Mouse (Mus musculus) myocyte (in vitro differentiated cells): ENCODE data around the gene Me3. TPM values are rescaled to one million over a fixed set of nuclear protein-coding genes. Genes with fewer than 3 reads are reported as not detected.
"Not testable (repeated sequence)": the region's sequence is repeated elsewhere in the genome, so short reads cannot be mapped to it uniquely, and the experiment has no call there.

ENCODE experiments used
- H3K27me3 ChIP-seq: one replicate; pipeline ENCODE4 v1.6.1; 2011; ENCODE audit not compliant: control insufficient read depth, insufficient read depth, insufficient read length
- H3K36me3 ChIP-seq: one replicate; pipeline ENCODE4 v1.6.1; 2011; ENCODE audit not compliant: control insufficient read depth, insufficient read depth
- H3K4me2 ChIP-seq: one replicate; pipeline ENCODE4 v1.6.1; 2011; ENCODE audit warnings: low read depth, control low read depth
- H3K4me3 ChIP-seq: one replicate; pipeline ENCODE4 v1.5.1; 2011; ENCODE audit warnings: mild to moderate bottlenecking, control low read depth, moderate library complexity
- H3K79me2 ChIP-seq: one replicate; pipeline ENCODE4 v1.6.1; 2011; ENCODE audit not compliant: control insufficient read depth, insufficient read depth
- H3ac ChIP-seq: one replicate; pipeline ENCODE4 v1.6.1; 2011; ENCODE audit not compliant: control insufficient read depth, insufficient read length
- CEBPB ChIP-seq: IDR thresholded peaks from 2 replicates; pipeline ENCODE4 v1.6.1; 2011; ENCODE audit warnings: mild to moderate bottlenecking, moderate library complexity; ENCODE audit not compliant: poor library complexity, insufficient read depth, severe bottlenecking
- E2F4 ChIP-seq: IDR thresholded peaks from one replicate; pipeline ENCODE4 v1.6.1; 2011; ENCODE audit warnings: mild to moderate bottlenecking, control low read depth, moderate library complexity; ENCODE audit not compliant: insufficient read depth
- MAX ChIP-seq: IDR thresholded peaks from one replicate; pipeline ENCODE4 v1.6.1; 2011; ENCODE audit warnings: low read depth, mild to moderate bottlenecking, control low read depth
- MYOD1 ChIP-seq, 3 experiments: IDR thresholded peaks; one replicate each; pipeline ENCODE4 v1.6.1; 2011; ENCODE audit warnings: control low read depth in 2 of 3, low read depth in 2 of 3, mild to moderate bottlenecking in 2 of 3, moderate library complexity in 1 of 3; ENCODE audit not compliant: insufficient read length in 2 of 3, control insufficient read depth in 1 of 3
- MYOG ChIP-seq, 3 experiments: IDR thresholded peaks; one replicate each; pipeline ENCODE4 v1.6.1; 2011; ENCODE audit warnings: control low read depth in 2 of 3, low read depth in 2 of 3, mild to moderate bottlenecking in 2 of 3; ENCODE audit not compliant: insufficient read length in 2 of 3, control insufficient read depth in 1 of 3, insufficient read depth in 1 of 3
- POLR2A ChIP-seq: IDR thresholded peaks from one replicate; pipeline ENCODE4 v1.6.1; 2011; ENCODE audit warnings: low read depth, mild to moderate bottlenecking, control low read depth, moderate library complexity; ENCODE audit not compliant: insufficient read length
- POLR2AphosphoS2 ChIP-seq: IDR thresholded peaks from one replicate; pipeline ENCODE4 v1.6.1; 2011; ENCODE audit warnings: low read depth, control low read depth; ENCODE audit not compliant: insufficient read length
- REST ChIP-seq: IDR thresholded peaks from one replicate; pipeline ENCODE4 v1.6.1; 2011; ENCODE audit warnings: mild to moderate bottlenecking, control low read depth, moderate library complexity; ENCODE audit not compliant: insufficient read depth, insufficient read length
- SRF ChIP-seq: IDR thresholded peaks from one replicate; pipeline ENCODE4 v1.6.1; 2011; ENCODE audit warnings: low read depth; ENCODE audit not compliant: control insufficient read depth, insufficient read length
- TCF12 ChIP-seq: IDR thresholded peaks from one replicate; pipeline ENCODE4 v1.6.1; 2011; ENCODE audit warnings: mild to moderate bottlenecking, control low read depth; ENCODE audit not compliant: poor library complexity, insufficient read depth, severe bottlenecking
- TCF3 ChIP-seq: IDR thresholded peaks from one replicate; pipeline ENCODE4 v1.6.1; 2011; ENCODE audit warnings: low read depth, control low read depth; ENCODE audit not compliant: insufficient read length
- USF1 ChIP-seq: IDR thresholded peaks from one replicate; pipeline ENCODE4 v1.6.1; 2011; ENCODE audit warnings: low read depth, mild to moderate bottlenecking, control low read depth, moderate library complexity
- polyA plus RNA-seq: library from polyadenylated mRNA; unstranded; fragments of >200 nt; fragmentation: generic; extraction: Trizol; gene quantifications from one replicate; pipeline ENCODE4 v1.2.1, GENCODE M21; 2012; ENCODE audit warnings: missing spikeins

The Me3 gene
- polyA plus RNA-seq, 1 experiment: 7.8 TPM

- no peaks in the 10 kb centered on the region for H3K27me3 ChIP-seq
- no peaks in the 10 kb centered on the region for H3K79me2 ChIP-seq
- no peak overlapping the region for H3K4me3 ChIP-seq
- no peak overlapping the region for H3K4me2 ChIP-seq
- TF ChIP-seq TCF3 (no peak), TCF12 (no peak), CEBPB (no peak), REST (no peak), USF1 (no peak), E2F4 (no peak), POLR2A (no peak), POLR2AphosphoS2 (no peak), MYOD1 (IDR thresholded peaks at IDR 0.05; ENCODE audit: control insufficient read depth in 1 of 3, insufficient read length in 2 of 3, low read depth in 2 of 3) (no peak), MAX (no peak), MYOG (IDR thresholded peaks at IDR 0.05; ENCODE audit: control insufficient read depth in 1 of 3, insufficient read depth in 1 of 3, insufficient read length in 2 of 3, low read depth in 2 of 3) (no peak), SRF (no peak)
- no peaks in the 10 kb centered on the region for H3K36me3 ChIP-seq
- H3ac ChIP-seq: no peak overlapping the region
These were observed 88.1 kb downstream of the Me3 start for GRCm38 (mm10) chr7:89720256-89720655.

- Histone ChIP-seq H3K36me3 (no peaks in the 10 kb centered on the region), H3K4me2 (no peak overlapping the region), H3K4me3 (no peak overlapping the region), H3ac (no peak overlapping the region), H3K79me2 (no peaks in the 10 kb centered on the region), H3K27me3 (no peaks in the 10 kb centered on the region)
- TF ChIP-seq E2F4: no peak
These were observed 94.5 kb downstream of the Me3 start for GRCm38 (mm10) chr7:89726712-89727111.

GRCm38 (mm10) chr7:89727615-89728014 is 95.4 kb downstream of the Me3 start:
- TF ChIP-seq TCF3 (no peak), MYOD1 (IDR thresholded peaks at IDR 0.05; ENCODE audit: control insufficient read depth in 1 of 3, insufficient read length in 2 of 3, low read depth in 2 of 3) (no peak), MAX (no peak), E2F4 (no peak), POLR2A (no peak), USF1 (no peak), MYOG (IDR thresholded peaks at IDR 0.05; ENCODE audit: control insufficient read depth in 1 of 3, insufficient read depth in 1 of 3, insufficient read length in 2 of 3, low read depth in 2 of 3) (no peak), POLR2AphosphoS2 (no peak), TCF12 (no peak), SRF (no peak), REST (no peak), CEBPB (no peak)
- Histone ChIP-seq H3K4me2 (no peak overlapping the region), H3K27me3 (no peaks in the 10 kb centered on the region), H3K4me3 (no peak overlapping the region), H3K36me3 (no peaks in the 10 kb centered on the region), H3ac (no peak overlapping the region), H3K79me2 (no peaks in the 10 kb centered on the region)

- Histone ChIP-seq H3ac (no peak overlapping the region), H3K4me3 (no peak overlapping the region), H3K79me2 (no peaks in the 10 kb centered on the region), H3K27me3 (no peaks in the 10 kb centered on the region), H3K36me3 (no peaks in the 10 kb centered on the region), H3K4me2 (no peak overlapping the region)
- TF ChIP-seq E2F4 (no peak), REST (no peak), SRF (no peak), MAX (no peak), USF1 (no peak), CEBPB (no peak), TCF3 (no peak)
These were observed 96.2 kb downstream of the Me3 start for GRCm38 (mm10) chr7:89728393-89728792.

- Histone ChIP-seq H3K27me3 (no peaks in the 10 kb centered on the region), H3K4me3 (no peak overlapping the region), H3K36me3 (no peaks in the 10 kb centered on the region), H3ac (no peak overlapping the region), H3K4me2 (no peak overlapping the region), H3K79me2 (no peaks in the 10 kb centered on the region)
- TF ChIP-seq E2F4 (no peak), TCF3 (no peak), MYOG (IDR thresholded peaks at IDR 0.05; ENCODE audit: control insufficient read depth in 1 of 3, insufficient read depth in 1 of 3, insufficient read length in 2 of 3, low read depth in 2 of 3) (no peak), USF1 (no peak), SRF (no peak), MYOD1 (IDR thresholded peaks at IDR 0.05; ENCODE audit: control insufficient read depth in 1 of 3, insufficient read length in 2 of 3, low read depth in 2 of 3) (no peak), POLR2AphosphoS2 (no peak), CEBPB (no peak), MAX (no peak), TCF12 (no peak), REST (no peak), POLR2A (no peak)
These were observed 98.3 kb downstream of the Me3 start for GRCm38 (mm10) chr7:89730514-89730913.

GRCm38 (mm10) chr7:89731115-89731514 is 98.9 kb downstream of the Me3 start:
- H3K27me3 ChIP-seq, H3K79me2 ChIP-seq, H3K4me2 ChIP-seq, H3ac ChIP-seq, H3K4me3 ChIP-seq, H3K36me3 ChIP-seq: not testable (repeated sequence)
